Mouse (Mus musculus) hindbrain, embryonic 12.5 days (tissue): Measurements from ENCODE around the gene Sema4g. TPM values are rescaled to one million over a fixed set of nuclear protein-coding genes. Genes with fewer than 3 reads are reported as not detected.
A peak's percentile ranks its signal among the peaks of the same experiment; 100 is the strongest.
"Not testable (repeated sequence)": the region's sequence is repeated elsewhere in the genome, so short reads cannot be mapped to it uniquely, and the experiment has no call there.

Source experiments
- ATAC-seq: fragments of 200-750 bp; cut with Nextera tagmentation; 2 replicates; pipeline ENCODE4 v1.8.0; 2017; ENCODE audit warnings: moderate TSS enrichment; ENCODE audit not compliant: low FRiP score
- H3K27ac ChIP-seq: fragments of 300-500 bp; sonication (generic); 2 replicates; pipeline ENCODE4 v1.5.1; 2016; ENCODE audit warnings: mild to moderate bottlenecking
- H3K27me3 ChIP-seq: fragments of 300-500 bp; sonication (generic); 2 replicates; pipeline ENCODE4 v1.6.1; 2016; ENCODE audit warnings: mild to moderate bottlenecking
- H3K36me3 ChIP-seq: fragments of 300-500 bp; sonication (generic); 2 replicates; pipeline ENCODE4 v1.6.1; 2016; ENCODE audit warnings: mild to moderate bottlenecking
- H3K4me1 ChIP-seq: fragments of 300-500 bp; sonication (generic); 2 replicates; pipeline ENCODE4 v1.6.1; 2016
- H3K4me2 ChIP-seq: fragments of 300-500 bp; sonication (generic); replicated peaks from 2 replicates; pipeline ENCODE4 v1.6.1; 2016; ENCODE audit warnings: mild to moderate bottlenecking
- H3K4me3 ChIP-seq: fragments of 300-500 bp; sonication (generic); 2 replicates; pipeline ENCODE4 v1.5.1; 2016; ENCODE audit warnings: mild to moderate bottlenecking
- H3K9ac ChIP-seq: fragments of 300-500 bp; sonication (generic); 2 replicates; pipeline ENCODE4 v1.6.1; 2016; ENCODE audit warnings: mild to moderate bottlenecking, moderate library complexity
- H3K9me3 ChIP-seq: fragments of 300-500 bp; sonication (generic); replicated peaks from 2 replicates; pipeline ENCODE4 v1.6.1; 2016; ENCODE audit warnings: mild to moderate bottlenecking
- WGBS: fragments of 180-500 bp; shearing (Covaris S2); methylation state at CpG from one replicate; pipeline ENCODE4 v1.1.7; 2016; 5-methylcytosine and 5-hydroxymethylcytosine counted together
- polyA plus RNA-seq: library from polyadenylated mRNA; unstranded; fragments of >200 nt; fragmentation: Nextera tagmentation; extraction: Ambion mirVana; gene quantifications from 2 replicates; pipeline ENCODE4 v1.2.1, GENCODE M21; 2016

The Sema4g gene
- polyA plus RNA-seq, 1 experiment from 2014 or later, result 11.4 TPM

DNA sequence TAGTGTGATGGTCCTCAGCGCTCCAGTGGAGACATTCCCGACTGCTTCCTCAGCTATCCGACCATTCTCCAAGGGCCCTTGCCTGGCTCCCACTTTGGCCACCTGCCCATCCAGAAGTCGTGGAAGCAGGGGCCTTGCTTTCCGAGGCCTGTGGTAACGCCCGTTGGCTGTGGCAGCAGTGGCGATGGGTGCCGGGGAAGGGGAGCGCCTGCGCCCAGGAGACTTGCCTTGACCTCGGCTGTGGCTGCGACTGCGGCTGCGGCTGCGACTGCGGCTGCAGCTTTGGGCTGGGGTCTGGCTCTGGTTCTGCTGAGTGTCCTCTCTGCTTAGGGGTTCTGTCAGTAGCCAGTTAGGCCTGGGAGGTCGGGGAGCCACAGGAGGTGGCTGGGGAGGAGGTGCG lies 39.8 kb downstream of the Sema4g start:
- ATAC-seq, result no peak
- Histone ChIP-seq H3K4me3 (no peak overlapping the region), H3K4me1 (peaks cover 28% of the 10 kb centered on the region), H3K27me3 (no peaks in the 10 kb centered on the region), H3K9me3 (no peaks in the 10 kb centered on the region), H3K9ac (no peak overlapping the region; the same call in 1 of the 2 replicates), H3K36me3 (peaks cover 40% of the 10 kb centered on the region), H3K27ac (peak overlapping the region; percentile 4; the same call in 1 of the 2 replicates), H3K4me2 (no peak overlapping the region)
- WGBS, result 60% methylated on average over 19 of the region's 19 CpGs

DNA sequence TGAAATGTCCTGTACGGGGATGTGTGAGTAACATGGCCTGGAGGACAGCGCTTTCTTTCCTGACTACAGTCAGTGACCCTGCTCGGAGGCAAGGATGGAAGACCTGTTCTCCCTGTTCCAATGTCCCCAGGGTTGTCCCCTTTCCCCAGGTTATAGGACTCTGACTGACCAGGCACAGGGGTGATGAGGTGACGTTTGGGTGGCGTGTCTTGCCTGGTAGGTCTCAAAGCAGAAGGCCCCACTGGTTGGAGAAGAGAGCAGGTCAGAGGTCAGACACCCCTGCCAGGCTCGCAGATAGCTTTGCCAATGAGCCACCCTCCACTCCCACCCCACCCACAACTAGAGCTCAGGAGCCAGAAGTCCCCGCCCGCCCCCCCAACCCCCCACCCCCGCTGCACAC lies 40.7 kb downstream of the Sema4g start:
- no peaks in the 10 kb centered on the region for H3K9me3 ChIP-seq
- no peaks in the 10 kb centered on the region for H3K27me3 ChIP-seq
- H3K36me3 ChIP-seq, result peaks cover 33% of the 10 kb centered on the region
- peaks cover 27% of the 10 kb centered on the region for H3K4me1 ChIP-seq
- H3K27ac ChIP-seq, result no peak overlapping the region
- no peak overlapping the region for H3K9ac ChIP-seq
- H3K4me3 ChIP-seq, result no peak overlapping the region
- H3K4me2 ChIP-seq, result no peak overlapping the region
- WGBS, result 54% methylated on average over 9 of the region's 9 CpGs
- ATAC-seq, result no peak

DNA sequence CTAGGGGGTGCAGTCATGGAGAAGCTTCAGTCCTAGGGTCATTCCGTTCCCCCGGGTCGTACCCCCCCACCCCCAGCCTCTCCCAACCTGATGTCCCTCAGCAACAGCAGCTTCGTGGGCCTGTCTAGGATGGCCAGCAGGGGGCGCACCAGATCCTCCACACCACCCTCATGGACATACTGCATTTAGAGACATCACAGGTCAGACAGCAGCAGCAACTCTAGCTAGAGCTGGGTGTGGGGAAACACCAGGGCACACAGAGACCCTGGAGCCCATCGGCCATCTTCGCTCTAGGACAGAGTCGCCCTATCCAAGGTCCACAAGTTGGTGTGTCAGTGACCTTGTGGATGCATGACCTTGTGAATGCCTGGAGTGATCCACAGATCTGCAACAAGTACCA lies 41.2 kb downstream of the Sema4g start:
- Histone ChIP-seq H3K4me3 (no peak overlapping the region), H3K27me3 (no peaks in the 10 kb centered on the region), H3K27ac (no peak overlapping the region), H3K9ac (no peak overlapping the region), H3K9me3 (no peaks in the 10 kb centered on the region), H3K36me3 (peaks cover 28% of the 10 kb centered on the region), H3K4me1 (peaks cover 27% of the 10 kb centered on the region), H3K4me2 (no peak overlapping the region)
- ATAC-seq, result no peak
- WGBS, result 49% methylated on average over 8 of the region's 8 CpGs

DNA sequence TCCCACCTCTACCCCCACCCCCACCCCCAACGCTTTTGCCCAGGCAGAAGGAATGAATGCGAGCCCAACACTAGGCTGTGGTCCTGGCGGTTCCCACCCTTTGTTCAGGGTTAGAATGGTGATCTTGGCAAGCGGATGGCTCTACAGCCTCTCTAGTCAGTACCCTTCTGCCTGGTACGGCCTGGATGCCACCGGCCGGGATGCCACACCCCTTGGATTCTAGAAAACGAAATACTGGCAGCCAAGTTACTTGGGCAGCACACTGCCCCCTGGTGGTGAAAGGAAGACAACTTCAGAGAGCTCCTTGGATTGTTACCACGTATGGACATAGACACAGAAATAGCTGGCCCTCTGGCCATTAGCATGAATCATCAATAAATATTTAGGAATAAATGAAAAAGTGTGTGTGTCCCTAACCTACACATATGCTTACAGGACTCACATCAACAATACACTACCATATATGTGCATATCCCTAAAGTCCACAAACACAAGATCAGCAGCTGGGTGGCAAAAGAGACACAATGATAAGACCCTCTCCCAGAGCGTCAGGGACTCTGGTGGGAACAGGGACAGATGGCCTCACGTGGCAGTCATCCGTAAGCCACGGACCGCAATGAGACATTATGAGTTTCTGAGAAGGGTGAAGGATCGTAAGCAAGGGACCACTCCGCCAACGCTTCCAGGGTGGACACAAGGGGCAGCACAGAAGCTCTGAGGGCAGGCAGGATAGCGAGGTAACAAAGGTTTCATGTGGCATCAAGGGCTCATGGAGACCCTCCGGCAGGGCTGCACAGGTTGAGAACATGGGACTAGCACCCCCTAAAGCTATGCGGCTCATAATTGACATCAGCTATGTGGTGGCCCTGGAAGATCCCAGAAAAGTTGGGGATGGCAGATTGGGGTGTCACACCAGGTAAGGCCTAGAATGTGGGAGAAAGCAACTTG lies 42.1 kb downstream of the Sema4g start:
- Histone ChIP-seq H3K36me3 (peaks cover 19% of the 10 kb centered on the region), H3K4me1 (peaks cover 27% of the 10 kb centered on the region), H3K4me2 (peak overlapping the region; percentile 19), H3K27me3 (peaks cover under 1% of the 10 kb centered on the region; the same call in 1 of the 2 replicates), H3K27ac (no peak overlapping the region), H3K9ac (no peak overlapping the region), H3K9me3 (no peaks in the 10 kb centered on the region), H3K4me3 (no peak overlapping the region)
- WGBS, result 42% methylated on average over 20 of the region's 20 CpGs
- ATAC-seq, result peak; percentile 21; the same call in 1 of the 2 replicates

DNA sequence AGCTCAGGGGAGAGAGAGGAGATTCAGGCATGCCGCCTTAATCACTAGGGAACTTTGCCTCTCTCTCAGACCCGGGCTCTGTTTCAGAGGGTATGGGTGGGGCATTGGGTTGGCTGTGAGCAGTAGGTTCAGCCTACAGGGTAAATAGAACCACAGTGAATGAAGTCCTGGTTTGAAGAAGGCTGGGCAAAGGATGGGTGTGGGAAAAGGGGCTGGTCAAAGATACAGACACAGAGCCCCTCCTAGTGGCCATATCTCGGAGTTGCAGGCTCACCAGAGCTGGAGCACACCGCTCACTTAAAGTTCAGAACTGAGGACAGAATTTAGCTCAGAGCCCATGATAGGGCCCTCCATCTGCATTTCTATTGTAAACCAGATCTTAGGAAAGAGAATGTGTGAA lies 42.9 kb downstream of the Sema4g start:
- H3K9ac ChIP-seq, result no peak overlapping the region
- no peak overlapping the region for H3K4me2 ChIP-seq
- H3K4me1 ChIP-seq, result peaks cover 27% of the 10 kb centered on the region
- no peak overlapping the region for H3K27ac ChIP-seq
- no peak overlapping the region for H3K4me3 ChIP-seq
- H3K9me3 ChIP-seq, result no peaks in the 10 kb centered on the region
- H3K27me3 ChIP-seq, result peaks cover 7% of the 10 kb centered on the region; the same call in 1 of the 2 replicates
- peaks cover 12% of the 10 kb centered on the region for H3K36me3 ChIP-seq
- peak; percentile 29; the same call in 1 of the 2 replicates for ATAC-seq
- 19% methylated on average over 4 of the region's 4 CpGs for WGBS

DNA sequence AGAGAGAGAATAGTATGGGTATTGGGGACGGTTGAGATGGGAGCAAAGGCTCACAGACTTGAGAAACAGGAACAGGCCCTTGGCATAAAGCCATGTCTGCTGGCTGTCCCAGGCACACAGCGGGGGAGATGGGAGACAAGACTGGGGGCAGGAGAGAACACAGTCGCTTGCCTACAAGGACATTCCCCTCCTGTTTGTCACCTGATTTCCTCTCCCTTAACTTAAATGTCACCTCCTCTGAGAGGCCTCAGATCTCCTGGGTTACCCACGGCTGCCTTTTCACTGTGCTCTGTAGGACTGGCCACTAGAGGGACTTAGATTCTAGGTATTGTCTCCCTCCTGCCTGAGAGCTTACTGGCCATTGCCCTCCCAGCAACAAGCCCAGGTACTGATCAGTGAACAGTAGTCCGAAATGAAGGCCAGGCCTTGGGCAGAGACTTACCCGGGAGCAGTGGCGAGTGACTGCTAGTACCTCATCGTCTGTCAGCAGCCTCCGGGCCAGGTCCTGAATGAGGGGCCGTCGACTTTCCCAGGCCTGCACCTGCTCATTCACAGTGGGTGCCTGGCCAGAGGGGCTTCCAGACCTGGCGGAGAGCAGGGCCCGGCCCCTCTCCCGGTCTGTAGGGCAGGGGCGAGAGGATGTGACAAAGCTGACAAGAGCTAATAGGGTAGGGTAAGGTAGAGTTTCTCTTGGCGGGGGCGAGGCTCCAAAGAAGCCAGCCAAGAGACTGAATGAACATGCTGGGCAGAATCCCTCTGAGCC lies 43.9 kb downstream of the Sema4g start:
- no peak overlapping the region for H3K4me3 ChIP-seq
- H3K9ac ChIP-seq, result no peak overlapping the region
- 0 out of 2 replicates have a peak, but pooled peaks cover 4% of the 10 kb centered on the region for H3K36me3 ChIP-seq
- 49% methylated on average over 17 of the region's 17 CpGs for WGBS
- no peak overlapping the region for H3K4me2 ChIP-seq
- H3K9me3 ChIP-seq, result no peaks in the 10 kb centered on the region
- H3K27me3 ChIP-seq, result peaks cover 10% of the 10 kb centered on the region; the same call in 1 of the 2 replicates
- H3K4me1 ChIP-seq, result peaks cover 21% of the 10 kb centered on the region
- no peak overlapping the region for H3K27ac ChIP-seq
- ATAC-seq, result no peak

DNA sequence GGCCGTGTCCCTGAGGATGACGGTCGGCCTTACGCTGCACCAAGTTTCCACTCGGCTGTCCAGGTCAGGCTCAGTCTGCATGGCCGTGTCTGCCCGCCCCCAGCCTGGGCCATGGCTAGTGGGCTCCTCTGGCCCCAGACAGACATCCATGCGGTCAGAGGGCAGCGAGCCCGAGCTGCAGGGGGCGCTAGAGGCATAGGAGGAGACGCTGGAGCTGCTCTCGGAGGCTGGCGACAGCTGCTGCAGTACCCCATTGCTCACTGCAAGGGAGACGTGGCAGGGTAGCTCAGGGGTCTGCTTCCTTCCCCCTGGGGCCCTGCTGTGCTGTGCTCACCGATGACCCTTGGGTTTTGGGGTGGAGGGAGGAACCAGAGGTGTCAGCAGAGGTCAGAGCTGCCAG lies 48.0 kb downstream of the Sema4g start:
- peaks cover 31% of the 10 kb centered on the region for H3K27me3 ChIP-seq
- WGBS, result 32% methylated on average over 14 of the region's 16 CpGs
- no peaks in the 10 kb centered on the region for H3K36me3 ChIP-seq
- peaks cover 11% of the 10 kb centered on the region for H3K4me1 ChIP-seq
- ATAC-seq, result no peak
- H3K9me3 ChIP-seq, result no peaks in the 10 kb centered on the region
- H3K9ac ChIP-seq, result no peak overlapping the region
- H3K4me3 ChIP-seq, result no peak overlapping the region
- no peak overlapping the region for H3K27ac ChIP-seq
- no peak overlapping the region for H3K4me2 ChIP-seq

DNA sequence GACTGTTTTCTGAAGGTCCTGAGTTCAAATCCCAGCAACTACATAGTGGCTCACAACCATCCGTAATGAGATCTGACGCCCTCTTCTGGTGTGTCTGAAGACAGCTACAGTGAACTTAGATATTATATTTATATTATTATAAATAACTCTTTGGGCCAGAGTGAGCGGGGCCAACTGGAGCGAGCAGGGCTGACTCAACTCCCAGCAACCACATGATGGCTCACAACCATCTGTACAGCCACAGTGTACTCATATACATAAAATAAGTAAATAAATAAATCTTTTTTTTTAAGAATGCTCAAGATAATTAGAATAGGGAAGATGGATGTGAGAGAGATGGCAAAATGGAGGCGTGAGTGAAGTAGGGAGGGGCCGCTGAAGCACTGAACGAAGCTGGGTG lies 49.3 kb downstream of the Sema4g start:
- ATAC-seq, H3K9ac ChIP-seq, H3K27ac ChIP-seq, H3K4me1 ChIP-seq, H3K9me3 ChIP-seq, H3K36me3 ChIP-seq, H3K4me3 ChIP-seq, H3K4me2 ChIP-seq: not testable (repeated sequence)
- peaks cover 36% of the 10 kb centered on the region for H3K27me3 ChIP-seq
- 91% methylated on average over 7 of the region's 7 CpGs for WGBS

DNA sequence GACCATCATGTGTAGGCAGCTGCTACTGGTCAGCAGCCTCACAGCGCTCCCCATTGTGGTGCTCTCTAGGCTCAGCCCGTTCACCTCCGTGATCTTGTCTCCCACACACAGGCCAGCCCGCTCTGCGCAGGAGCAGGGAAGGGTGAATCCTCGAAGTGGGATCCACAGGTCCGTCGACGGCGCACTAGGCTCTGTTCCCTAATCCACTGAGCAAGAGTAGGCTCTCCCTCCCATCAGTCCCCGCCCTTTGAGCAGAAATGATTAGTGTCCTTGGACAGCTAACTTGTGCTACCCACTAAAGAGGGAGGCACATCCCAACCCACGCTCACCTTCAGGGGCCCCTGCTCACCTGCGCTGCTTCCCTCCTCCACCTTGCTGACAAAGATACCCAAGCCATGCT lies 51.3 kb downstream of the Sema4g start:
- H3K36me3 ChIP-seq, result no peaks in the 10 kb centered on the region
- 51% methylated on average over 13 of the region's 13 CpGs for WGBS
- peaks cover 2% of the 10 kb centered on the region; the same call in 1 of the 2 replicates for H3K4me1 ChIP-seq
- no peak overlapping the region for H3K4me2 ChIP-seq
- no peak overlapping the region for H3K4me3 ChIP-seq
- H3K9me3 ChIP-seq, result no peaks in the 10 kb centered on the region
- H3K27me3 ChIP-seq, result peaks cover 52% of the 10 kb centered on the region
- H3K27ac ChIP-seq, result no peak overlapping the region
- ATAC-seq, result peak; percentile 21; the same call in 1 of the 2 replicates
- H3K9ac ChIP-seq, result no peak overlapping the region

DNA sequence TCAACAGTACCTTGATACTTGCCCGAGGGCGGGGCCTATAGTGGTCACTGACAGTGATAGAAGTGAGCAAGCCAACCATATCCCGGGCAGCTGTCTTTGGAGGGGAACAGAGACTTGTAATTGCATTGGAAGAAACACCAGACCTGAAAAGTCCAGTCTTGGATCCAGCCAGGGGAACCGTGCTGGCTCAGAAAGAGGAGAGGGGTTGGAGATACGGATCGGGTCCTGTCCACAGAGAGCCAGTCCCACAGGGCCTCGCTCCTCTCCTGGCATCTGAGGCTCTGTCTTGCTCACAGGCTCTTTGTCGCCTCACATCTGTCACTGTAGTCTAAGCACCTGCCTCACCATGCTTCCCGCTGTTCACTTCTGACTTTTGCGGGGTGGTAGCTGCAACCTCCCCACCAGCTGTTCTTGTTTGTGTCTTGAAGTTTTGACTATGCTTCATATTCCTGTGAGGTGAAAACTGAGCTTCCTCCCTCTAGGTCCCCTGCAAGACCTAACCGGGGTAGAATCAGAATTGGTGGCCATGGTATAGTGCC lies 55.6 kb downstream of the Sema4g start:
- Histone ChIP-seq H3K27me3 (peaks cover 50% of the 10 kb centered on the region), H3K27ac (no peak overlapping the region), H3K9me3 (no peaks in the 10 kb centered on the region), H3K9ac (no peak overlapping the region), H3K4me2 (no peak overlapping the region), H3K36me3 (no peaks in the 10 kb centered on the region), H3K4me1 (peaks cover 35% of the 10 kb centered on the region), H3K4me3 (no peak overlapping the region)
- WGBS, result 60% methylated on average over 11 of the region's 11 CpGs
- no peak for ATAC-seq

DNA sequence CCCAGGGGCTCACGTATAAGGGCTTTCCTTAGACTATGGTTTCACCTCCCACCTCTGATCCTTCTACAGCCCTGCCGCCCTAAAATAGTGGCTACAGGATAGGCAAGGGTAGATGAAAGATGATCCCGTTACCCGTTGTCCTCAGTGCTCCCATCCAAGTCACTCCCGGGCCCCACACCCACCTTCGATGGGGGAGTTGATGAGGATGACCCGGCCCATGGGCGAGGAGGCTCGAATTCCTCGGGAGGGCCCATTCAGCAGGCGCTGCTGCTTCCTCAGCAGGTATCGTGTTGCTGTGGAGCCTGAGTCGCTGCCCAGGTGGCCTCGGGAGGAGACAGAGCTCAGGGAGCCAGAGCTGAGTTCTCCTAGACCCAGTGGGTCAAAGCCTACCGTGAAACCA lies 56.3 kb downstream of the Sema4g start:
- H3K9me3 ChIP-seq, result no peaks in the 10 kb centered on the region
- no peak overlapping the region for H3K4me3 ChIP-seq
- no peak overlapping the region for H3K4me2 ChIP-seq
- no peak overlapping the region for H3K9ac ChIP-seq
- 36% methylated on average over 15 of the region's 15 CpGs for WGBS
- no peaks in the 10 kb centered on the region for H3K36me3 ChIP-seq
- H3K4me1 ChIP-seq, result peaks cover 34% of the 10 kb centered on the region
- ATAC-seq, result no peak
- H3K27me3 ChIP-seq, result peaks cover 42% of the 10 kb centered on the region
- no peak overlapping the region for H3K27ac ChIP-seq

DNA sequence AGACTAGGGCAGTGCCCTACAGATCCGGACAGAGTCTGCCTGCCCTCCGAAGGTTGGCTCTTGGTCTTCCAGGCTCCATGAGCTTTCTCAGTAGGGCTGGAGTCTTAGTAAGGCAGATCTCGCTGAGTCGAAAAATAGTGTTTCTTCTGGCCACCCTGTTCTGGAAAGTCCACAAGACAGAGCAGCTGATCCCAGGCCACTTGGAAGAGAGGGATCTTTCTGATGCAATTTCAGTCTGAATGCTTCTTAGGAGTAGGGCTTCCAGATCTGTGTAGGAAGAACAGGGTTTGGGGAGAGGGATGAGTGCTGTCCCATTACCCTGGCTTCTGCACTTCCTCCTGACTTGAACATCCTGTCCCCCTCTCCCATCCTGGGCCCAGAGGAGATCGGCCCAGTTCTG lies 56.8 kb downstream of the Sema4g start, which contains the start of gene Pdzd7:
TSS of gene Pdzd7 (minus strand) at position 67 of the 400 bp plus-strand sequence.
- Histone ChIP-seq H3K9me3 (no peaks in the 10 kb centered on the region), H3K27me3 (peaks cover 38% of the 10 kb centered on the region), H3K36me3 (0 out of 2 replicates have a peak, but pooled peaks cover 2% of the 10 kb centered on the region), H3K27ac (no peak within 1 kb of the TSS), H3K4me1 (peaks cover 34% of the 10 kb centered on the region), H3K4me3 (peak within 1 kb of the TSS; percentile 49), H3K4me2 (peak within 1 kb of the TSS; percentile 71), H3K9ac (peak within 1 kb of the TSS; percentile 69)
- ATAC-seq, result no peak
- 83% methylated on average over 5 of the region's 5 CpGs for WGBS
